Mouse (Mus musculus) ES-E14 (cell line): ENCODE measurements around the gene Sp9. TPM values are rescaled to one million over a fixed set of nuclear protein-coding genes. Genes with fewer than 3 reads are reported as not detected.
A peak's percentile ranks its signal among the peaks of the same experiment; 100 is the strongest.

Source experiments
- DNase-seq: peaks from one replicate; pipeline ENCODE4 v3.0.0-alpha.2; 2013; ENCODE audit warnings: low read depth, low spot score
- H3K27ac ChIP-seq: 2 replicates; pipeline ENCODE4 v1.5.1; 2012; ENCODE audit warnings: low read depth, mild to moderate bottlenecking, low read length, moderate library complexity, mixed read lengths; ENCODE audit not compliant: poor library complexity, insufficient read depth, severe bottlenecking
- H3K36me3 ChIP-seq: 2 replicates; pipeline ENCODE4 v1.6.1; 2012; ENCODE audit warnings: mild to moderate bottlenecking, low read length, moderate library complexity, mixed read lengths; ENCODE audit not compliant: control insufficient read depth, poor library complexity, insufficient read depth, severe bottlenecking
- H3K4me1 ChIP-seq, 2 experiments: fragments of 150-350 bp in 1 of 2; sonication (generic) in 1 of 2; 2 replicates each; pipeline ENCODE4 v1.6.1; 2012; ENCODE audit warnings: low read length in 2 of 2, mild to moderate bottlenecking in 1 of 2, mixed read lengths in 1 of 2; ENCODE audit not compliant: control insufficient read depth in 2 of 2, insufficient read depth in 2 of 2, poor library complexity in 1 of 2
- H3K4me3 ChIP-seq, 2 experiments: fragments of 150-350 bp in 1 of 2; sonication (generic) in 1 of 2; 2 replicates each; pipeline ENCODE4 v1.5.1; 2012; ENCODE audit warnings: low read length in 2 of 2, low read depth in 1 of 2, mild to moderate bottlenecking in 1 of 2, mixed read lengths in 1 of 2; ENCODE audit not compliant: insufficient read depth in 1 of 2, poor library complexity in 1 of 2, severe bottlenecking in 1 of 2
- H3K9ac ChIP-seq: 2 replicates; pipeline ENCODE4 v1.6.1; 2012; ENCODE audit warnings: low read depth, mild to moderate bottlenecking, low read length, mixed read lengths; ENCODE audit not compliant: poor library complexity, insufficient read depth, severe bottlenecking
- H3K9me3 ChIP-seq: fragments of 150-350 bp; sonication (generic); 2 replicates; pipeline ENCODE4 v1.6.1; 2012; ENCODE audit warnings: low read depth, mild to moderate bottlenecking, low read length; ENCODE audit not compliant: control insufficient read depth, insufficient read depth
- CHD2 ChIP-seq: IDR thresholded peaks from 2 replicates; pipeline ENCODE4 v1.6.1; 2014; ENCODE audit warnings: mild to moderate bottlenecking, low read depth, low read length, inconsistent platforms
- HCFC1 ChIP-seq: IDR thresholded peaks from 2 replicates; pipeline ENCODE4 v1.6.1; 2012; ENCODE audit warnings: low read length, inconsistent platforms, borderline replicate concordance; ENCODE audit not compliant: insufficient read depth
- MAFK ChIP-seq: IDR thresholded peaks from 2 replicates; pipeline ENCODE4 v1.6.1; 2014; ENCODE audit warnings: mild to moderate bottlenecking, low read depth, low read length, inconsistent platforms; ENCODE audit not compliant: insufficient read depth
- ZC3H11A ChIP-seq: IDR thresholded peaks from 2 replicates; pipeline ENCODE4 v1.6.1; 2012; ENCODE audit warnings: low read depth, mild to moderate bottlenecking, inconsistent platforms, low read length, borderline replicate concordance
- ZNF384 ChIP-seq: IDR thresholded peaks from 2 replicates; pipeline ENCODE4 v1.6.1; 2012; ENCODE audit warnings: low read depth, low read length, inconsistent platforms
- in situ Hi-C, 2 experiments: fragments of 600-800 bp; cut with MboI; formaldehyde crosslinking; loops; one replicate each; pipeline ENCODE4 v1.15.1; 2025; ENCODE audit warnings: low sequenced_read_pairs in 2 of 2, inconsistent platforms in 1 of 2; ENCODE audit not compliant: unreplicated experiment in 2 of 2
- total RNA-seq: library from RNA; depleted of rRNA; stranded (reverse); fragments of 300-350 nt; gene quantifications from 2 replicates; pipeline ENCODE4 v1.2.3, GENCODE M21; 2012

Sp9 gene
- total RNA-seq, 1 experiment = 0.80 TPM

DNA sequence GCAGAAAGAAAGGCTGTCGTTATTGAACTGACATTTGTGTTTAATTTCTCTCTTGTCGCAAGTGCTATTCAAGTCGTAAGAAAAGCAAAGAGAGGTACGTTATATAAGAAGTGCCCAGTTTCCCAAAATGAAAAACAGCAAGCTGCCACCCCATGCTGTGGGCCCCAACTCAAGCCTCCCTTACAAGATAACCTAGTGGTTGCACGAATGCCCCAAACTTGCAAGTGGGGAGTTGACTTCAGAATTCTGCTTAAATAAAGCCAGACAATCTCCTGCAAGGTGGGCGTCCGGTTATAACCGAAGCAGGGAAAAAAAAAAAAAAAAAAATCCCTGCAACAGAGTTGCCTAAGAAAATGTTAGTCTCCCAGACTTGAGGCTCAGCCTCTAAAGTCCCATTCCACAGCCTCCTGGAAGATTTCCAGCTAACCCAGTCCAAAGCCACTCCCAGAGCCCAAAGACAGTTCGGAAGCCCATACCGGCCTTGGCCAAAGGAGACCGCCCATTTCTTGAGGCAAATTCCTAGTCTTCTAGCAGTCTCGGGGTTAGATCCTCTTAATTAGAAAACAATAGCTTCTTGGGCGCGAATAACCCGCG lies 8.5 kb upstream of the Sp9 start:
- in situ Hi-C loops = loop anchor here in 1 of 2 experiments (10.0 kb wide), 1 partner anchor 1718 kb away; the partner anchor contains the start of gene Dlx2
- H3K9ac ChIP-seq = no peak overlapping the region
- no peaks in the 10 kb centered on the region for H3K9me3 ChIP-seq
- H3K4me3 ChIP-seq = peak overlapping the region; percentile 53 to 62
- no peaks in the 10 kb centered on the region for H3K36me3 ChIP-seq
- no peak overlapping the region for H3K27ac ChIP-seq
- no peak for DNase-seq
- H3K4me1 ChIP-seq = peaks cover 0 to 6% of the 10 kb centered on the region in 2 experiments; a peak in 1 of 4 replicates
- TF ChIP-seq HCFC1 (no peak), ZC3H11A (no peak), MAFK (no peak), ZNF384 (no peak), CHD2 (no peak)

DNA sequence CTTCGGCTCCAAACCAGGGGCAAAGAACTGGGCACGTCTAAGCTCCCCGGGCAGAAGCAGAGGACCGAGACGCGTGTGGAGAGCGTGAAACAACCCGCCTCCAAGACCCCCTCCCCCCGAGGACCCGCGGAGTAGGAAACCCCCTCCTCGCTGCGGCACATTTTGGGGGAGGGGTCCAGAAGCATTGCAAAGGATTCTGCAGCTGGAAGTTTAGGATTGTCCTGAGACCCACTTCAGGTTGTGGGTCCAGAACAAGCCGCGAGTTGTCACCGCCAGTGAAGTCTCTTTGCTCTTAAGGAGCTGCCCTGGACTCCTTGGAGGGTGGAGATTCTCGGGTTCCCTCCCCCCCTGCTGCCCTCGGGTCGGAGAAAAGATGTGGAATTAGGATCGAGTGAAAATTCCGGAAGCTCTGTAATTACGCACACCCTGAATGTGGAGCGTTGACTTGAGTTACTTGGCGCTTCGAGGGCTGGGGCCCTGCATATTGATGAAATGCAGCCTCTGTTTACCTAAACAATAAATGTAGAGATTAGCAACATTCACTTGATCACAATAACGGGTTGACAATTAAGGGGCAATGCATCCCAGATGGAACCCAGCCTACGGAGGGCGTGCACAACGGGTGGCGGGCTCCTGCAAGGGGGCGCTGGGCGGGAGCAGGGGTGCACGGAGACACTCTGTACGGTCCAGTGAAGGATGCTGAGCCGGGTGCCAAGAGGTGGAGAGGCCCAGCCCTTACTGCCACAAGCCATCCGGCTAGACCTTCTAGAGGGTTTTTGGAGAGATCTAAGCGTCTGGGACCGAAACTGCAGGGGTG lies 7.7 kb upstream of the Sp9 start:
- Histone ChIP-seq H3K9me3 (no peaks in the 10 kb centered on the region), H3K4me3 (peak overlapping the region; percentile 53 to 62), H3K27ac (no peak overlapping the region), H3K36me3 (no peaks in the 10 kb centered on the region), H3K9ac (no peak overlapping the region), H3K4me1 (peaks cover 0 to 6% of the 10 kb centered on the region in 2 experiments; a peak in 1 of 4 replicates)
- in situ Hi-C loops = loop anchor here in 1 of 2 experiments (10.0 kb wide), 1 partner anchor 1719 kb away; the partner anchor contains the start of gene Dlx2
- no peak for DNase-seq
- TF ChIP-seq HCFC1 (no peak), CHD2 (no peak), ZNF384 (no peak), MAFK (no peak), ZC3H11A (no peak)

DNA sequence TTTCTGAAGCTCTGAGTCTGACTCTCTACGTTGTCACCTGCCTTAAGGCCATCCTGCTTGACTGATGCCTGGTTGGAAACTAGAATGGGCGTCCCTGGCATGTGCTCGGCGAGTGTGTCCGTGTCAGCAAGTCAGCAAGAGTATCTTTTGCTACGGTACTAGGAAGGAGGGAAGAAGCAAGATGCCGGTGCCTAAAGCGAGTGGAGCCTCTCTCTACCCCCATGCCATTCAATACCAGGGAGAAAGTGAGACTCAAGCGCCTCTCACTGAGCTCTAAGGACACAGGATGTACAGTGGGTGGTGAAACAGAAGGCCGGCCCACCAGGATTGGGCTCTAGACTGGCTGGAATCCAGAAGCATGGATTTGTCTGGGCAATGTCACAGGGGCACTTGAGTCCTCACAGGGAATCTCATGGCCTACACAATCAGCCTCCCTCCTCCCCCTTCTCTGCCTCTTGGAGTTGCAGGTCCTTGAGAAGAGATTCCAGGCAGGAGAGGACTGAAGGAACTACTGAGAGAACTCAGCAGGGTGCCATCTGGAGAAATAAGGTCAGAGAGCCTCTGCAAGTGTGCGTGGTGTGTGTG lies 7.0 kb upstream of the Sp9 start:
- no peak for DNase-seq
- Histone ChIP-seq H3K36me3 (no peaks in the 10 kb centered on the region), H3K9ac (no peak overlapping the region), H3K9me3 (no peaks in the 10 kb centered on the region), H3K27ac (no peak overlapping the region), H3K4me3 (peak overlapping the region in 1 of 2 experiments; percentile 53; a peak in 1 of 4 replicates), H3K4me1 (peaks cover 0 to 7% of the 10 kb centered on the region in 2 experiments; a peak in 1 of 4 replicates)
- in situ Hi-C loops = loop anchor here in 1 of 2 experiments (10.0 kb wide), 1 partner anchor 1720 kb away; the partner anchor contains the start of gene Dlx2
- no peak for TF ChIP-seq ZNF384
- TF ChIP-seq ZC3H11A = no peak
- no peak for TF ChIP-seq CHD2
- TF ChIP-seq MAFK = no peak
- no peak for TF ChIP-seq HCFC1

DNA sequence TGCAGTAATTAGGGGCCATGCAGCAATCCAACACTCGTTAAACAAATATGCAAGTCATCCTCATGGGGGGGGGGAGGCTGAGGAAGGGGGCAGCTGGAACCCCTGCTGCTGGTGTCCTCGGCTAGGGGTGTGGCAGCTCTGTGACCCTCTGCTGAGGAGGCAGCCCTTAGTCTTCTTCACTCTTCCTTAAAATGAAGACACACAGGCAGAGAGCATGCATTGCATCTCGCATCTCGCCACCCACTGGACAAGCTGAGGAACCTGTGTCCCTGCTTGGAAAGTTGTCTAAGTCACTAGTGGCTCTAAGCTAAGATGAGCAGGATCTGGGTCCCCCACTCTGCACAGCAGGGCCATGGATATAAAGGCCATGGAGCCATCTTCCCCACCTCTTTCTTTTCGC lies 5.7 kb upstream of the Sp9 start:
- no peak for DNase-seq
- TF ChIP-seq CHD2 = no peak
- no peak for TF ChIP-seq ZC3H11A
- TF ChIP-seq MAFK = no peak
- TF ChIP-seq HCFC1 = no peak
- TF ChIP-seq ZNF384 = no peak
- Histone ChIP-seq H3K9ac (no peak overlapping the region), H3K4me3 (no peak overlapping the region), H3K9me3 (no peaks in the 10 kb centered on the region), H3K27ac (no peak overlapping the region), H3K36me3 (no peaks in the 10 kb centered on the region), H3K4me1 (peaks cover 0 to 9% of the 10 kb centered on the region in 2 experiments; a peak in 2 of 4 replicates)
- in situ Hi-C loops = loop anchor here in 1 of 2 experiments (10.0 kb wide), 1 partner anchor 1721 kb away; the partner anchor contains the start of gene Dlx2
